ENCODE assay signal across 8 mouse cellular contexts in the genomic region with DNA sequence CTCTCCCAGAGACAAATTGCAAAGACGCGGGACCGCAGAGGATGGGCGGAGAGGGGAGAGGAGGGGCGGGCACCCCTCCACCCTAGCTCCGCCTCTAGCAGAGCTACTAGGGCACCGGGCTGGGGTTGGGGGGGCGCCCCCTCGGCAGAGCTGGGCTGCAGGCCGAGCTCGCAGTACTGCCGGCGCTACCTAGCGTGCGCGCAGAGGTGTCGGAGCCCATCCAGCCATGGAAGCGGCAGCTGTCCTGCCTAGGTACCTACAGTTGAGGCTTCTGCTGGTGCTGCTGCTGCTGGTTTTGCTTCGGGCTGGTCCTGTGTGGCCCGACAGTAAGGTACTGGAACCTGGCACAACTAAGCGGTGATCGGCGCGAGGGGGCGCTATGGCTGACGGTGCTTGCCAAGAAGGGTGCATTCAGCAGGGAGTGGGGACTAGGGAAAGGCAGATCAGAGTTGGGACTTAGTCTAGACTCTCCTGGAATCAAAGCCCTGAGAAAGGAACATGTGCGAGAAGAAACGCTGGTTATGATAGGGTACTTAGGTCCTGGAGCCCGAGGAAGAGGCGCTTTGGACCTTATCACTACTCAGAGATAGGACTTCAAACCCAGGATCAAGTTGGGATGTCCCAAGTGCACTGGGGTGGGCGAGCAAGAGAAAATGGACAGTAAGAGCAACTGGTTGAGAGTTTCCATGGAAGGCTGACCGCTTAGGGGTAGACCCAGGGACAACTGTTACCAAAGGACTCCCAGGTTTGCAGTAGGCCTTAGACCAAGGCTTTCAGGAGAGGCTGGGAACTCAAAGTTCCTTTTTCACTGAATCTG. TPM values are rescaled to one million over a fixed set of nuclear protein-coding genes. Genes with fewer than 3 reads are reported as not detected.
DNase-seq lines count a peak whose midpoint lies in the region; ATAC-seq and TF ChIP-seq lines count a peak whose summit lies in the region.

Olfml2a (plus strand) TSS at position 128 of the 817 bp plus-strand sequence.

- WGBS in embryonic facial prominence, embryonic 12.5 days: 8% methylated on average over 32 of the region's 32 CpGs
- WGBS in kidney, adult 2 months: 14% methylated on average over 31 of the region's 32 CpGs
- WGBS in liver, adult 2 months: 13% methylated on average over 32 of the region's 32 CpGs
- WGBS in midbrain, postnatal 0 days: 10% methylated on average over 27 of the region's 32 CpGs

- peak within 1 kb of the TSS; percentile 41 for H3K4me3 ChIP-seq in embryonic facial prominence, embryonic 12.5 days
- H3K4me3 ChIP-seq in kidney, adult 2 months (ENCODE audit: insufficient read depth, low read depth, low read length): peak within 1 kb of the TSS; percentile 47
- H3K4me3 ChIP-seq in liver, adult 2 months (ENCODE audit: insufficient read depth, low read depth, low read length): peak within 1 kb of the TSS; percentile 61
- H3K4me3 ChIP-seq in midbrain, postnatal 0 days (ENCODE audit: low read depth, low read length): peak within 1 kb of the TSS; percentile 37

- peak; percentile 65 for TF ChIP-seq CTCF in kidney, adult 2 months (conservative IDR thresholded peaks at IDR 0.05; ENCODE audit: insufficient read depth, insufficient read length, low read depth, low read length)
- peak; percentile 75 for TF ChIP-seq CTCF in liver, adult 2 months (IDR thresholded peaks at IDR 0.05; ENCODE audit: low read depth, low read length)
- peak; percentile 66 for TF ChIP-seq CTCF in midbrain, postnatal 0 days (IDR thresholded peaks at IDR 0.05)

- peaks cover 24% of the 10 kb centered on the region for H3K4me1 ChIP-seq in embryonic facial prominence, embryonic 12.5 days
- H3K4me1 ChIP-seq in kidney, adult 2 months (ENCODE audit: control insufficient read depth, insufficient read depth, low read length): no peaks in the 10 kb centered on the region
- 0 out of 2 replicates have a peak, but pooled peaks cover 3% of the 10 kb centered on the region for H3K4me1 ChIP-seq in liver, adult 2 months (ENCODE audit: control insufficient read depth, insufficient read depth, low read length)
- H3K4me1 ChIP-seq in midbrain, postnatal 0 days (ENCODE audit: insufficient read depth, low read length): no peaks in the 10 kb centered on the region

- peak; percentile 96 for DNase-seq in heart, adult 11 months
- no peak for DNase-seq in heart, adult 8-10 months (ENCODE audit: low spot score)
- peak; percentile 46 to 70 for DNase-seq in heart, adult 9 months (ENCODE audit: low spot score in 2 of 2)
- peak; percentile 74 for DNase-seq in kidney, adult 2 months
- peak; percentile 34 for DNase-seq in liver, adult 2 months (ENCODE audit: extremely low read depth, low read depth, low spot score)
- peak; percentile 61 for DNase-seq in midbrain, postnatal 0 days (ENCODE audit: low spot score)
- DNase-seq in spleen, postnatal 36 days (ENCODE audit: low spot score in 2 of 2): peak; percentile 49 to 52

- no peaks in the 10 kb centered on the region for H3K27me3 ChIP-seq in embryonic facial prominence, embryonic 12.5 days
- no peaks in the 10 kb centered on the region for H3K27me3 ChIP-seq in kidney, adult 2 months (replicated peaks; ENCODE audit: control insufficient read depth, insufficient read depth, low read length)
- no peaks in the 10 kb centered on the region for H3K27me3 ChIP-seq in liver, adult 2 months (ENCODE audit: control insufficient read depth, insufficient read depth, low read length)
- H3K27me3 ChIP-seq in midbrain, postnatal 0 days (ENCODE audit: insufficient read depth, low read length): peaks cover 12% of the 10 kb centered on the region; the same call in 1 of the 2 replicates

- H3K9me3 ChIP-seq in embryonic facial prominence, embryonic 12.5 days: no peaks in the 10 kb centered on the region
- H3K9me3 ChIP-seq in midbrain, postnatal 0 days (ENCODE audit: low read length): no peaks in the 10 kb centered on the region

- H3K79me2 ChIP-seq in liver, adult 2 months (ENCODE audit: control insufficient read depth, insufficient read depth, low read length): no peaks in the 10 kb centered on the region

- H3K4me2 ChIP-seq in embryonic facial prominence, embryonic 12.5 days (replicated peaks): peak within 1 kb of the TSS; percentile 82
- H3K4me2 ChIP-seq in midbrain, postnatal 0 days (ENCODE audit: low read depth, low read length, poor library complexity, severe bottlenecking): peak within 1 kb of the TSS; percentile 89

- H3K9ac ChIP-seq in embryonic facial prominence, embryonic 12.5 days: peak within 1 kb of the TSS; percentile 48
- H3K9ac ChIP-seq in liver, adult 2 months (ENCODE audit: low read depth, low read length): peak within 1 kb of the TSS; percentile 43
- H3K9ac ChIP-seq in midbrain, postnatal 0 days (replicated peaks; ENCODE audit: low read length, poor library complexity, severe bottlenecking): peak within 1 kb of the TSS; percentile 48

- H3K36me3 ChIP-seq in embryonic facial prominence, embryonic 12.5 days: no peaks in the 10 kb centered on the region
- no peaks in the 10 kb centered on the region for H3K36me3 ChIP-seq in kidney, adult 2 months (ENCODE audit: control insufficient read depth, insufficient read depth, low read length)
- no peaks in the 10 kb centered on the region for H3K36me3 ChIP-seq in liver, adult 2 months (ENCODE audit: control insufficient read depth, insufficient read depth, low read length)
- no peaks in the 10 kb centered on the region for H3K36me3 ChIP-seq in midbrain, postnatal 0 days (ENCODE audit: insufficient read depth, low read length)

- ATAC-seq in embryonic facial prominence, embryonic 12.5 days (ENCODE audit: insufficient number of reproducible peaks, insufficient read depth, low FRiP score, low TSS enrichment): peak; percentile 83
- ATAC-seq in midbrain, postnatal 0 days (ENCODE audit: low FRiP score): peak; percentile 66

- H3K27ac ChIP-seq in embryonic facial prominence, embryonic 12.5 days: 0 out of 2 replicates have a peak within 1 kb of the TSS, but pooled peaks have one; percentile 25
- no peak within 1 kb of the TSS for H3K27ac ChIP-seq in kidney, adult 2 months (ENCODE audit: insufficient read depth, low read depth, low read length)
- H3K27ac ChIP-seq in liver, adult 2 months (replicated peaks; ENCODE audit: insufficient read depth, low read depth, low read length): no peak within 1 kb of the TSS
- H3K27ac ChIP-seq in midbrain, postnatal 0 days (ENCODE audit: low read depth, low read length): no peak within 1 kb of the TSS

- TF ChIP-seq POLR2A in kidney, adult 2 months (IDR thresholded peaks at IDR 0.05; ENCODE audit: low read depth, low read length): no peak
- TF ChIP-seq POLR2A in liver, adult 2 months (IDR thresholded peaks at IDR 0.05; ENCODE audit: extremely low read depth, insufficient read depth, low read length): no peak

RNA-seq across cellular contexts. Expression of gene Olfml2a, which starts in this region (rescaled TPM):
- 1 to 10 TPM; 3.2 to 3.9 (median 3.6) TPM for total RNA-seq in heart, adult 8-10 months (2022)
- 5.7 and 6.0 TPM in 2 replicates for polyA plus RNA-seq in embryonic facial prominence, embryonic 12.5 days (2016; fragmentation: Nextera tagmentation; extraction: Ambion mirVana)
- polyA plus RNA-seq in kidney, adult 2 months (2012; rRNA removed): 0.98 and 1.2 TPM in 2 replicates
- 0.09 and 0.13 TPM in 2 replicates for total RNA-seq in liver, adult 2 months (2014; rRNA removed)
- 0.07 and 0.09 TPM in 2 replicates for polyA plus RNA-seq in liver, adult 2 months (2012; rRNA removed)
- total RNA-seq in midbrain, postnatal 0 days (2014; rRNA removed): 10.0 and 10.6 TPM in 2 replicates
- polyA plus RNA-seq in midbrain, postnatal 0 days (2015; fragmentation: Nextera tagmentation; extraction: Ambion mirVana): 2.7 and 3.1 TPM in 2 replicates

Comparison
In these comparisons a context has a peak if more than half of its experiments do, and no peak if none do; other contexts are left out.
1. Peak in DNase-seq, H3K4me3 ChIP-seq and H3K9ac ChIP-seq in liver, adult 2 months; RNA of the gene not detected or under 1 TPM.